Mouse (Mus musculus): ENCODE results near the gene Hist1h2ag. TPM values are rescaled to one million over a fixed set of nuclear protein-coding genes. Genes with fewer than 3 reads are reported as not detected.

The Hist1h2ag gene
- total and polyA plus RNA-seq, 3 experiments, result 27.9 to 901 (median 141) TPM

GRCm38 (mm10) chr13:21996840-21997185, 45.9 kb downstream of the Hist1h2ag start:
- no peak for ATAC-seq (ENCODE audit: extremely low read depth, insufficient number of reproducible peaks, low FRiP score, poor library complexity, severe bottlenecking)
- Histone ChIP-seq H3K4me1 (ENCODE audit: insufficient read depth, low read depth, low read length) (peaks cover 37% of the 10 kb centered on the region), H3K4me3 (ENCODE audit: low read depth, low read length) (peak overlapping the region; percentile 36; the same call in 1 of the 2 replicates), H3K9me3 (replicated peaks) (no peaks in the 10 kb centered on the region), H3K27me3 (ENCODE audit: insufficient read depth, low read length) (peaks cover 59% of the 10 kb centered on the region), H3K36me3 (replicated peaks) (no peaks in the 10 kb centered on the region)
- DNase-seq (ENCODE audit: low spot score), result no peak
- no peak for TF ChIP-seq GATA1 (IDR thresholded peaks at IDR 0.05; ENCODE audit: borderline replicate concordance, low read length)

DNA sequence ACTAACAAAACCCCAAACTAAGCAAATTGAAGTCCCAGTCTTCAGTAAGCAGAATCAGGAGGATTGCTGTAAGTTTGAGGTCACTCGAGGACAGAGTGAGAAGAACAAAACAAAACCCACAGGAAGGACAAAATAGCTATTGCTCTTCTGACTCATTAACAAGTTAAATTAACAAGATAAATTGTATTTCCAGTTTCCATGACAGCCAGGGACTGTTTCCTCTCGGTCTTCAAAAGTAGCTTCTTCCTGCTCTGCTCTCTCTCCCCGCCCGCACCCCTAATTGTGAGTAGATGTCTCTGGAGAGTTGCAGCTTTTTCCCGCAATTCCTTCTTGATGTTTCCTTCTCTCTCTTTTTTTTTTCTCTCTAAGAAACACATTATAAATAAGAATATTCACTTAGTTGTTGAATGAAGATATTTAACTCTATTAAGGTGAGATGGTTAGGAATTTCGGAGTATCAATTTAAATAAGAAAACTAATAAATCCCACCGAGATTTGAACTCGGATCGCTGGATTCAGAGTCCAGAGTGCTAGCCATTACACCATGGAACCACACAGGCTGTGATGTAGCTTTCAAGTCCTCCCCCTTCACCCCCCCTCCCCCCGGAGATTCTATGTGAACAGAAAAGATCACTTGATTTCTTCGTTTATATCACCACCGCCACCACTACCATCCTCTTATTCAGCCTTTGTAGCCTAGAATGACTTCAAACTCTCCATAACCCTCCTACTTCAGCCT, 46.5 kb downstream of the Hist1h2ag start:
- peak overlapping the region; percentile 66; the same call in 1 of the 2 replicates for H3K4me3 ChIP-seq (ENCODE audit: low read depth, low read length)
- no peak for DNase-seq (ENCODE audit: low spot score)
- peaks cover 32% of the 10 kb centered on the region for H3K4me1 ChIP-seq (ENCODE audit: insufficient read depth, low read depth, low read length)
- H3K9me3 ChIP-seq (replicated peaks), result peaks cover 3% of the 10 kb centered on the region
- no peaks in the 10 kb centered on the region for H3K36me3 ChIP-seq (replicated peaks)
- ATAC-seq (ENCODE audit: extremely low read depth, insufficient number of reproducible peaks, low FRiP score, poor library complexity, severe bottlenecking), result no peak
- no peak for TF ChIP-seq GATA1 (IDR thresholded peaks at IDR 0.05; ENCODE audit: borderline replicate concordance, low read length)
- no peak for TF ChIP-seq GATA2 (IDR thresholded peaks at IDR 0.05; ENCODE audit: borderline replicate concordance, low read depth, low read length)
- no peak for TF ChIP-seq CTCF (IDR thresholded peaks at IDR 0.05; ENCODE audit: low read depth, low read length)
- no peak for TF ChIP-seq TAL1 (conservative IDR thresholded peaks at IDR 0.05; ENCODE audit: low read depth, low read length)
- TF ChIP-seq POLR2AphosphoS5 (IDR thresholded peaks at IDR 0.05; ENCODE audit: insufficient replicate concordance, low read depth, low read length), result no peak
- H3K27me3 ChIP-seq (ENCODE audit: insufficient read depth, low read length), result peaks cover 55% of the 10 kb centered on the region

DNA sequence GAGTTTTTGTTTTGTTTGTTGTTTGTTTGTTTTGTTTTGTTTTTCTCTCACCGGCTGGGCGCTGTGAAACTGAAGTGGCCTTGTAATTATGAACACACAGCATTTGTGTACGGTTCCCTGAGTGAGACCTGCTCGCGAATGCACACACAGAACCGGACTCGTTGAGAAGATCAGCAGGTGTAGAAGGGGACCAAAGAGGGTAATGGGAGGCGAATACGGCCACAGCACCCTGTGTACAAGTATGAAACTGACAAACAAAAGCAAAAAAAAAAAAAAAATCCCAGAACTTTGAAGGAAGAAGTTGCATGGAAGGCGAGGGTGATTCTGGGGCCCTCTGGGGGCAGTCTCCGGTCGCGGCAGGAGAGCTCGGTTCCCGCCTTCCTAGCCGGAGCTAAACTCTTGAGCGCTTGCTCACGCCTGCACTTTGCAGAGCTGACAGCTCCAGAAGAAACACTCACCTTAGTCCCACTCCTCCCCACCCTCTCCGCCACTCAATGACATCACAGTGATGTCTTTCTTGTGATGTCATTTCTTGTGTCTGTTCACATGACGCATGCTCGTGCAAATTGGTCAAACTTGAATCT, 47.3 kb downstream of the Hist1h2ag start:
- Histone ChIP-seq H3K4me1 (ENCODE audit: insufficient read depth, low read depth, low read length) (peaks cover 29% of the 10 kb centered on the region), H3K36me3 (replicated peaks) (no peaks in the 10 kb centered on the region), H3K9me3 (replicated peaks) (peaks cover 9% of the 10 kb centered on the region), H3K4me3 (ENCODE audit: low read depth, low read length) (peak overlapping the region; percentile 66; the same call in 1 of the 2 replicates), H3K27me3 (ENCODE audit: insufficient read depth, low read length) (peaks cover 54% of the 10 kb centered on the region)
- TF ChIP-seq GATA2 (IDR thresholded peaks at IDR 0.05; ENCODE audit: borderline replicate concordance, low read depth, low read length) (no peak), CTCF (IDR thresholded peaks at IDR 0.05; ENCODE audit: low read depth, low read length) (no peak), POLR2AphosphoS5 (IDR thresholded peaks at IDR 0.05; ENCODE audit: insufficient replicate concordance, low read depth, low read length) (no peak), TAL1 (conservative IDR thresholded peaks at IDR 0.05; ENCODE audit: low read depth, low read length) (no peak), GATA1 (IDR thresholded peaks at IDR 0.05; ENCODE audit: borderline replicate concordance, low read length) (no peak)
- DNase-seq (ENCODE audit: low spot score), result no peak
- no peak for ATAC-seq (ENCODE audit: extremely low read depth, insufficient number of reproducible peaks, low FRiP score, poor library complexity, severe bottlenecking)

DNA sequence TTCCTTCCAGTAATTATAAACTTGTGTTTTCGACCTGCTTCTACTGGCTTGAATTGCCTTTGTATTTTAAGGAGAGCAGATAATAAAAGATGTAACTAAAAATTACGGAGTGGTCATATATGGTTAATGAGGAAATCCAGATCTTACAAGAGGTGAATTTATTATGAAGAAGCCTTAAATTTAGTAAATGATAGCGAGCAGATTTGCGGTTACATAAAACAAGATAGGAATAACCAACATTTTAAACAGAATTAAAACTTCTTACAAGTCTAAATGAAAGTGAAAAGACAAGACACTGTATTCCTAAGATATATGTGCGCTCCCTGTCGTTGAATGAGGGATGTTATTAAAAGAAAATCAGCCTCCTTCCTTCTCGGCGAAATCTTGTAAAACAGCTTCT, 47.8 kb downstream of the Hist1h2ag start:
- peaks cover 11% of the 10 kb centered on the region for H3K9me3 ChIP-seq (replicated peaks)
- peaks cover 54% of the 10 kb centered on the region for H3K27me3 ChIP-seq (ENCODE audit: insufficient read depth, low read length)
- H3K4me3 ChIP-seq (ENCODE audit: low read depth, low read length), result peak overlapping the region; percentile 66; the same call in 1 of the 2 replicates
- DNase-seq (ENCODE audit: low spot score) (no peak), ATAC-seq (ENCODE audit: extremely low read depth, insufficient number of reproducible peaks, low FRiP score, poor library complexity, severe bottlenecking) (no peak)
- H3K4me1 ChIP-seq (ENCODE audit: insufficient read depth, low read depth, low read length), result peaks cover 29% of the 10 kb centered on the region
- TF ChIP-seq CTCF (IDR thresholded peaks at IDR 0.05; ENCODE audit: low read depth, low read length) (no peak), GATA2 (IDR thresholded peaks at IDR 0.05; ENCODE audit: borderline replicate concordance, low read depth, low read length) (no peak), TAL1 (conservative IDR thresholded peaks at IDR 0.05; ENCODE audit: low read depth, low read length) (no peak), GATA1 (IDR thresholded peaks at IDR 0.05; ENCODE audit: borderline replicate concordance, low read length) (no peak), POLR2AphosphoS5 (IDR thresholded peaks at IDR 0.05; ENCODE audit: insufficient replicate concordance, low read depth, low read length) (no peak)
- H3K36me3 ChIP-seq (replicated peaks), result no peaks in the 10 kb centered on the region

DNA sequence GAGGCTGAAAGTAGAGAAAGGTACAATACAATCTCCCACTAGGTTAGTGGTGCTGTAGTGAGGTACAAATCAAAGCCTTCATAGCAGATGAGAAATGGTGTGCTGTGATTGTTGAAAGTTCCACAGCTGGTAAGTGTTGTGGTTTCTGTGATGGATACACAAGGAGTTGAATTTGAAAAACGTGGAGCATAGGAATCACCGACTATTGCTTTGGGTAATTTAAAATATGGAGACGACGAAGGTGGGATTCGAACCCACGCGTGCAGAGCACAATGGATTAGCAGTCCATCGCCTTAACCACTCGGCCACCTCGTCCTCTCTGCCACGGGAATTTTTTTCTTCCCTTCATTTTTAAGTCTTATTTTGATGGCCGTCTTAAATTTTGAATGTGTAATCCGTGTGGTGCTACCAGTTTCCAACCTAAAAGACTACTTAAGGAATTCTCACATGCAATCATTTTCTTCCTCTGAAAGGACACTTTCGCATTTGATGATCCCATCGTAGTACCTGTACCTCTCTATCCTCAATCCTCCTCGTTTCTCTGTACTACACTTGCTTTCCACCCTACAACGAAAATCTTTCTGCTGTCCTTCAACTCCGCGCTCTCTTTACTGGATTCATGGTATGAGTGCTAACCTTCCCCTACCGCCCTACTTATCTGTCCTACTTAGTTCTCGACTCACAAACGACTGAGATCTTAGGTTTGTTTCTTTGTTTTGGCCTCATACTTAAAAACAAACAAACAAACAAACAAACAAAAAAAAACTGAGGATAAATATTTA, 48.6 kb downstream of the Hist1h2ag start:
- no peaks in the 10 kb centered on the region for H3K36me3 ChIP-seq (replicated peaks)
- ATAC-seq (ENCODE audit: extremely low read depth, insufficient number of reproducible peaks, low FRiP score, poor library complexity, severe bottlenecking) (no peak), DNase-seq (ENCODE audit: low spot score) (no peak)
- H3K9me3 ChIP-seq (replicated peaks), result peaks cover 11% of the 10 kb centered on the region
- TF ChIP-seq GATA2 (IDR thresholded peaks at IDR 0.05; ENCODE audit: borderline replicate concordance, low read depth, low read length) (no peak), POLR2AphosphoS5 (IDR thresholded peaks at IDR 0.05; ENCODE audit: insufficient replicate concordance, low read depth, low read length) (no peak), GATA1 (IDR thresholded peaks at IDR 0.05; ENCODE audit: borderline replicate concordance, low read length) (no peak)
- peaks cover 29% of the 10 kb centered on the region for H3K4me1 ChIP-seq (ENCODE audit: insufficient read depth, low read depth, low read length)
- peaks cover 49% of the 10 kb centered on the region for H3K27me3 ChIP-seq (ENCODE audit: insufficient read depth, low read length)
- no peak overlapping the region; the same call in 1 of the 2 replicates for H3K4me3 ChIP-seq (ENCODE audit: low read depth, low read length)

- Histone ChIP-seq H3K27me3 (ENCODE audit: insufficient read depth, low read length) (peaks cover 38% of the 10 kb centered on the region), H3K9me3 (replicated peaks) (peaks cover 11% of the 10 kb centered on the region), H3K4me3 (ENCODE audit: low read depth, low read length) (no peak overlapping the region), H3K36me3 (replicated peaks) (no peaks in the 10 kb centered on the region), H3K4me1 (ENCODE audit: insufficient read depth, low read depth, low read length) (peaks cover 29% of the 10 kb centered on the region)
- ATAC-seq (ENCODE audit: extremely low read depth, insufficient number of reproducible peaks, low FRiP score, poor library complexity, severe bottlenecking) (no peak), DNase-seq (ENCODE audit: low spot score) (no peak)
- no peak for TF ChIP-seq TAL1 (conservative IDR thresholded peaks at IDR 0.05; ENCODE audit: low read depth, low read length)
- TF ChIP-seq GATA1 (IDR thresholded peaks at IDR 0.05; ENCODE audit: borderline replicate concordance, low read length), result no peak
- TF ChIP-seq POLR2AphosphoS5 (IDR thresholded peaks at IDR 0.05; ENCODE audit: insufficient replicate concordance, low read depth, low read length), result no peak
- no peak for TF ChIP-seq CTCF (IDR thresholded peaks at IDR 0.05; ENCODE audit: low read depth, low read length)
- no peak for TF ChIP-seq GATA2 (IDR thresholded peaks at IDR 0.05; ENCODE audit: borderline replicate concordance, low read depth, low read length)
Observed at GRCm38 (mm10) chr13:21992550-21992949, 50.2 kb downstream of the Hist1h2ag start.

Other genes starting within 250 kb of the Hist1h2ag start
Only the 20 nearest of the 21 such genes appear.
- 1,081 and 1,195 TPM in 2 replicates for gene Hist1h2bq, start 232.7 kb downstream of the Hist1h2ag start, total RNA-seq (2014; fragmentation: Nextera tagmentation)
- gene Hist1h2bq, start 232.7 kb downstream of the Hist1h2ag start, total RNA-seq (2017), result 921 and 1,023 TPM in 2 replicates
- gene Hist1h2bq, start 232.7 kb downstream of the Hist1h2ag start, polyA plus RNA-seq (2012), result 5.1 and 26.9 TPM in 2 replicates
- gene Hist1h2ao, start 232.5 kb downstream of the Hist1h2ag start, total RNA-seq (2014; fragmentation: Nextera tagmentation), result 683 and 1,071 TPM in 2 replicates
- gene Hist1h2ao, start 232.5 kb downstream of the Hist1h2ag start, total RNA-seq (2017), result not detected in 2 replicates
- 11,503 and 23,832 TPM in 2 replicates for gene Hist1h2ao, start 232.5 kb downstream of the Hist1h2ag start, polyA plus RNA-seq (2012)
- gene Hist1h4m, start 231.2 kb downstream of the Hist1h2ag start, total RNA-seq (2014; fragmentation: Nextera tagmentation), result 95.2 and 203 TPM in 2 replicates
- gene Hist1h4m, start 231.2 kb downstream of the Hist1h2ag start, total RNA-seq (2017), result 16.8 and 94.6 TPM in 2 replicates
- 35.5 TPM in 1 of 2 replicates, not detected in the other for gene Hist1h4m, start 231.2 kb downstream of the Hist1h2ag start, polyA plus RNA-seq (2012)
- gene Hist1h4n, start 210.7 kb downstream of the Hist1h2ag start, total RNA-seq (2014; fragmentation: Nextera tagmentation), result 349 and 456 TPM in 2 replicates
- 3,540 and 3,844 TPM in 2 replicates for gene Hist1h4n, start 210.7 kb downstream of the Hist1h2ag start, total RNA-seq (2017)
- gene Hist1h4n, start 210.7 kb downstream of the Hist1h2ag start, polyA plus RNA-seq (2012), result 15.7 and 41.0 TPM in 2 replicates
- 653 and 691 TPM in 2 replicates for gene Hist1h2ap, start 209.4 kb downstream of the Hist1h2ag start, total RNA-seq (2014; fragmentation: Nextera tagmentation)
- gene Hist1h2ap, start 209.4 kb downstream of the Hist1h2ag start, total RNA-seq (2017), result 2,134 and 3,440 TPM in 2 replicates
- gene Hist1h2ap, start 209.4 kb downstream of the Hist1h2ag start, polyA plus RNA-seq (2012), result 8,984 and 13,644 TPM in 2 replicates
- gene Hist1h2br, start 209.2 kb downstream of the Hist1h2ag start, total RNA-seq (2014; fragmentation: Nextera tagmentation), result 1,040 and 1,147 TPM in 2 replicates
- gene Hist1h2br, start 209.2 kb downstream of the Hist1h2ag start, total RNA-seq (2017), result 1,116 and 1,141 TPM in 2 replicates
- 4.6 and 25.4 TPM in 2 replicates for gene Hist1h2br, start 209.2 kb downstream of the Hist1h2ag start, polyA plus RNA-seq (2012)
- gene Zfp184, start 97.8 kb downstream of the Hist1h2ag start, total RNA-seq (2014; fragmentation: Nextera tagmentation), result 10.4 and 20.1 TPM in 2 replicates
- 2.2 and 3.6 TPM in 2 replicates for gene Zfp184, start 97.8 kb downstream of the Hist1h2ag start, total RNA-seq (2017)
- gene Zfp184, start 97.8 kb downstream of the Hist1h2ag start, polyA plus RNA-seq (2012), result 0.20 and 0.26 TPM in 2 replicates
- not detected in 2 replicates for gene Pom121l2, start 61.8 kb downstream of the Hist1h2ag start, total RNA-seq (2014; fragmentation: Nextera tagmentation)
- gene Pom121l2, start 61.8 kb downstream of the Hist1h2ag start, total RNA-seq (2017), result not detected in 2 replicates
- not detected in 2 replicates for gene Pom121l2, start 61.8 kb downstream of the Hist1h2ag start, polyA plus RNA-seq (2012)
- not detected in 2 replicates for gene Prss16, start 33.2 kb downstream of the Hist1h2ag start, total RNA-seq (2014; fragmentation: Nextera tagmentation)
- gene Prss16, start 33.2 kb downstream of the Hist1h2ag start, total RNA-seq (2017), result 0.22 and 0.23 TPM in 2 replicates
- gene Prss16, start 33.2 kb downstream of the Hist1h2ag start, polyA plus RNA-seq (2012), result 0.03 and 0.04 TPM in 2 replicates
- 177 and 303 TPM in 2 replicates for gene Hist1h2ah, start 7.4 kb downstream of the Hist1h2ag start, total RNA-seq (2014; fragmentation: Nextera tagmentation)
- gene Hist1h2ah, start 7.4 kb downstream of the Hist1h2ag start, total RNA-seq (2017), result 2,043 and 4,016 TPM in 2 replicates
- 5,681 and 9,617 TPM in 2 replicates for gene Hist1h2ah, start 7.4 kb downstream of the Hist1h2ag start, polyA plus RNA-seq (2012)
- 229 and 286 TPM in 2 replicates for gene Hist1h2bk, start 7.1 kb downstream of the Hist1h2ag start, total RNA-seq (2014; fragmentation: Nextera tagmentation)
- gene Hist1h2bk, start 7.1 kb downstream of the Hist1h2ag start, total RNA-seq (2017), result 1,693 and 2,296 TPM in 2 replicates
- gene Hist1h2bk, start 7.1 kb downstream of the Hist1h2ag start, polyA plus RNA-seq (2012), result 11.8 and 30.4 TPM in 2 replicates
- gene Hist1h4i, start 1.6 kb downstream of the Hist1h2ag start, total RNA-seq (2014; fragmentation: Nextera tagmentation), result 26.2 and 52.2 TPM in 2 replicates
- gene Hist1h4i, start 1.6 kb downstream of the Hist1h2ag start, total RNA-seq (2017), result 284 and 309 TPM in 2 replicates
- gene Hist1h4i, start 1.6 kb downstream of the Hist1h2ag start, polyA plus RNA-seq (2012), result 12.6 and 17.3 TPM in 2 replicates
- 9.0 and 49.5 TPM in 2 replicates for gene Hist1h2bj, start 270 bp upstream of the Hist1h2ag start, total RNA-seq (2014; fragmentation: Nextera tagmentation)
- gene Hist1h2bj, start 270 bp upstream of the Hist1h2ag start, total RNA-seq (2017), result 205 and 369 TPM in 2 replicates
- 10.5 and 40.6 TPM in 2 replicates for gene Hist1h2bj, start 270 bp upstream of the Hist1h2ag start, polyA plus RNA-seq (2012)
- not detected in 2 replicates for gene Vmn1r188, start 41.5 kb upstream of the Hist1h2ag start, total RNA-seq (2014; fragmentation: Nextera tagmentation)
- under 0.01 TPM in 1 of 2 replicates, not detected in the other for gene Vmn1r188, start 41.5 kb upstream of the Hist1h2ag start, total RNA-seq (2017)
- not detected in 2 replicates for gene Vmn1r188, start 41.5 kb upstream of the Hist1h2ag start, polyA plus RNA-seq (2012)
- not detected in 2 replicates for gene Vmn1r189, start 62.9 kb upstream of the Hist1h2ag start, total RNA-seq (2014; fragmentation: Nextera tagmentation)
- 0.33 TPM in 1 of 2 replicates, not detected in the other for gene Vmn1r189, start 62.9 kb upstream of the Hist1h2ag start, total RNA-seq (2017)
- gene Vmn1r189, start 62.9 kb upstream of the Hist1h2ag start, polyA plus RNA-seq (2012), result not detected in 2 replicates
- not detected in 2 replicates for gene Vmn1r191, start 141.0 kb upstream of the Hist1h2ag start, total RNA-seq (2014; fragmentation: Nextera tagmentation)
- gene Vmn1r191, start 141.0 kb upstream of the Hist1h2ag start, total RNA-seq (2017), result 0.12 and 0.16 TPM in 2 replicates
- not detected in 2 replicates for gene Vmn1r191, start 141.0 kb upstream of the Hist1h2ag start, polyA plus RNA-seq (2012)
- gene Vmn1r192, start 148.2 kb upstream of the Hist1h2ag start, total RNA-seq (2014; fragmentation: Nextera tagmentation), result not detected in 2 replicates
- gene Vmn1r192, start 148.2 kb upstream of the Hist1h2ag start, total RNA-seq (2017), result 0.11 and 0.12 TPM in 2 replicates
- not detected in 2 replicates for gene Vmn1r192, start 148.2 kb upstream of the Hist1h2ag start, polyA plus RNA-seq (2012)
- not detected in 2 replicates for gene Vmn1r193, start 180.2 kb upstream of the Hist1h2ag start, total RNA-seq (2014; fragmentation: Nextera tagmentation)
- 0.05 and 0.06 TPM in 2 replicates for gene Vmn1r193, start 180.2 kb upstream of the Hist1h2ag start, total RNA-seq (2017)
- not detected in 2 replicates for gene Vmn1r193, start 180.2 kb upstream of the Hist1h2ag start, polyA plus RNA-seq (2012)
- gene Vmn1r194, start 201.3 kb upstream of the Hist1h2ag start, total RNA-seq (2014; fragmentation: Nextera tagmentation), result not detected in 2 replicates
- not detected in 2 replicates for gene Vmn1r194, start 201.3 kb upstream of the Hist1h2ag start, total RNA-seq (2017)
- gene Vmn1r194, start 201.3 kb upstream of the Hist1h2ag start, polyA plus RNA-seq (2012), result not detected in 2 replicates
- not detected in 2 replicates for gene Vmn1r195, start 227.6 kb upstream of the Hist1h2ag start, total RNA-seq (2014; fragmentation: Nextera tagmentation)
- 0.12 TPM in 1 of 2 replicates, not detected in the other for gene Vmn1r195, start 227.6 kb upstream of the Hist1h2ag start, total RNA-seq (2017)
- gene Vmn1r195, start 227.6 kb upstream of the Hist1h2ag start, polyA plus RNA-seq (2012), result not detected in 2 replicates

All from G1E (cell line).